Mouse (Mus musculus): Measurements from ENCODE around the gene Zdhhc23. TPM values are rescaled to one million over a fixed set of nuclear protein-coding genes. Genes with fewer than 3 reads are reported as not detected.

Gene Zdhhc23
- total RNA-seq, 2 experiments from 2014 or later, result 8.2 to 18.2 TPM

- no peak for DNase-seq (ENCODE audit: low spot score)
These were observed 9.2 kb downstream of the Zdhhc23 start for GRCm38 (mm10) chr16:43970426-43970825.

DNA sequence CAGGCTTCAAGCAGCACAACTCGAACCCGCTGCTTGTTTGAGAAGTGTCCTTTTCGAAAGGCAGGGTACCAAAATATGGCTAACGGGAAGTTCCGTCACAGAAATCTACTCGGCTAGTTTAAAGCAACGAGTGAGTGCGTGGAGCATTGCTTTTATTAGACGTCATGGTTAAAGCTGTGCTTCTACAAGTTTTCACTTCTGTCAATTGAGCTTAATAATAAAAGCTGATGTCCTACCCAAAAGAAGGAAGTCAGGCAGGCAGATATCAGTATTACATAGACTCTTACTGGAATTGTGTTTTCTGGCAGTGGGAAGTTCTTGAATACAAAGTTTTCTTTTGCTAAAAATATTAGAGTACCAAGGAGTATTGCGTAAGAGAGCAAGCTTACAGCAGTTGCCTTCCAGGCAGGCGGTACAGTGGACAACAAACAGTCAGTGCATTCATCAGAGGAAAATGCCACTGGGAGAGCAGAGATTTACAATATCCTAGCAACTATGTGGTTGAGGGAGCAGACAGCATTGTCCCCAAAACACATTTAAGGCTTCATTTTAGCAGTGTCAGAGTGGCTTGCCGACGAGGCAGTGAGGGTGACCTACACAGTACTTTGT, 13.7 kb downstream of the Zdhhc23 start:
- DNase-seq (ENCODE audit: low spot score), result no peak

DNA sequence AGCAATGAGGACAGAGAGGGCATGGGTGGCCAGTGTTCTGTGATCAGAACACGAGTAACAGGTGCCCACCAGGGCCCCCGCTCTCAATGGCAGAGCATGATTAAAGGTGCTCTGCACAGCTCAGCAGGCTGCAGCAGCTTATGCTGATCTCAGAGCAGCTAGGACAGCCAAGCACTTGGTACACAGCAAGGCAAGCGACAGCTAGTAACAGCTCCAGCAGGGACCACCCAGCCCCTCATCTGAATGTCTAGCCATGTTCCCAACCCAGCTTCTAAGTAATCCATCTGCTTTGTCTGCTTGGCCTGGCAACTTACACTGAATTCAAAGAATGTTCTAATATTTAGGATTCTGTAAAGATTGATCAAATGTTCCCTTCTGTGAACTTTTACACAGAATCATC, 15.8 kb downstream of the Zdhhc23 start:
- DNase-seq (ENCODE audit: low spot score), result no peak

- DNase-seq (ENCODE audit: low spot score), result no peak
These were observed 16.3 kb downstream of the Zdhhc23 start for GRCm38 (mm10) chr16:43963291-43963690.

- DNase-seq (ENCODE audit: low spot score), result no peak
These were observed 21.6 kb downstream of the Zdhhc23 start for GRCm38 (mm10) chr16:43958038-43958437.

DNA sequence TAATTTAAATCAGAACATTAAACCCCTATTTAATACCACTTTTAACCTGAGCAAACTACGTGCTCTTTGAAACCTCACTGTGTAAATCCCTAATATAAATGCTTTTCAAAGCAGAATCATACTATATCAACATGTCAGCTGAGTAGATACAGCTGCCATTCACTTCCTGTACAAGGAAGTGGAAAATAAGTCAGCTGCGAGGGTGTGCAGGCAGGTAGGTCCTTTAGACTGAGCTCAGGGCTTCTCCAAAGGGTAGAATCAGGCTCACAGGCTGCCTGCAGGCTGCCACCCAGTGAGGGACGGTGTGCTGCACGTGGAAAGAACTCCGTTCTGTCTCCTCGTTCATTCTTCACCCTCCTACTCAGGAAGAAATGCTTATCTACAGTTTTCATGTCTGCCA, 24.7 kb downstream of the Zdhhc23 start:
- DNase-seq (ENCODE audit: low spot score), result no peak

GRCm38 (mm10) chr16:43951591-43951990, 28.0 kb downstream of the Zdhhc23 start:
- DNase-seq (ENCODE audit: low spot score), result no peak

GRCm38 (mm10) chr16:43945869-43946268, 33.7 kb downstream of the Zdhhc23 start:
- no peak for DNase-seq (ENCODE audit: low spot score)

GRCm38 (mm10) chr16:43945351-43945750, 34.2 kb downstream of the Zdhhc23 start:
- DNase-seq (ENCODE audit: low spot score), result no peak

DNA sequence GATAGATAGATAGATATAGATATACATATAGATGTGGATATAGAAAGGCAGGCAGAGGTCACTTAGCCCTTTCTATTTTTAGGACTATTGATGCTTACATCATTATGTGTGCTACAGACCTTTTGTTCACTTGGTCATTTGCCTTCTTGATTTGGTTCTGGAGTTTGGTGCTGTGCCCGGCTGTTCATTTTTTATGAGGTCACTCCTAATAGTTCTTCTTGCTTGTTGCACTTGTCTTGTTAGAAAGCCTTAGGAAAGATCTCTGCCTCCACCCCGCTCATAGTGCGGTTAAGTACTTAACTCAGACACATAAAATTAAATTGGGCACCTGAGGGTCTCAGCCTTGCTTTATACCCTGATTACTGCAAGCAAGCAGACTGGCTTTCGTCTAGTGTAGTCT, 38.7 kb downstream of the Zdhhc23 start:
- DNase-seq (ENCODE audit: low spot score), result no peak

DNA sequence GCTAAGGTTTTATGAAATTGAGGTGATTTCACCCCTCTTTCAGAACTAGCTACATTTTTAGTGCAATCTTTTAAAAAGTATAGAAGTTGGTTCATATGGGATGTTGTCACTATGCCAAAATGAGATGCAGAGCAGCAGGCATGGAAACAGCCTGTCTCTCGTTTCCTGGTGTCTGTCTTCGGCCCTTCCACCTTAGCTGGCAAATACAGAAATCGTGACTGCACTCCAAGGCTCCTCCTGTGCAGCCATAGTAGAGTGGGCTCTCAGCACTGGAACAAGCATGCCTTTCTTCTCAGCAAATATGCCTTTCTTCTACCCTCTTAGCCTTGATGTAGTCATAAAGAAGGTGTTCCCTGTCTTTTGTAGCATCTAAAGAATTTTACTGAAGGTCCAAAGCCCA, 43.7 kb downstream of the Zdhhc23 start:
- no peak for DNase-seq (ENCODE audit: low spot score)

GRCm38 (mm10) chr16:43935367-43935766, 44.2 kb downstream of the Zdhhc23 start:
- DNase-seq (ENCODE audit: low spot score), result no peak

GRCm38 (mm10) chr16:43934856-43935255, 44.7 kb downstream of the Zdhhc23 start:
- DNase-seq (ENCODE audit: low spot score), result no peak

DNA sequence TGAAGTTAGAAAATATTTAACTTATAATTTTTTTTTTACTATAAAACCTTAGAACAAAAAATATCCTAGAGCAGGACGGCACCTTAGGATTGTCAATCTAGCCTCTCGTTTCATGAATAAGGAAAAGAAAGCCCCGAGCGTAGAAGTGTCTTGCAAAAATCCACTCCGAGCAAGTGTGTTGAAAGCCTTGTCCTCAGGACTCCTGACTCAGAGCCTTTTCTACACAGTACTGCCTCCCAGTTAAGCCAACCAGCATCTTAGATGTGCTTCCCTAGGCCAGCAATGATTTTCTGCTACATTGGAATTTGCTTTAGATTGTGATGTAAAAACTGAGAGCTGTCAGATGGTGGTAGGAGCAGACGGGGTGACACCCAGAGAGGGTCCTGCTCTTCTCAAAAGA, 46.5 kb downstream of the Zdhhc23 start:
- DNase-seq (ENCODE audit: low spot score), result no peak

DNA sequence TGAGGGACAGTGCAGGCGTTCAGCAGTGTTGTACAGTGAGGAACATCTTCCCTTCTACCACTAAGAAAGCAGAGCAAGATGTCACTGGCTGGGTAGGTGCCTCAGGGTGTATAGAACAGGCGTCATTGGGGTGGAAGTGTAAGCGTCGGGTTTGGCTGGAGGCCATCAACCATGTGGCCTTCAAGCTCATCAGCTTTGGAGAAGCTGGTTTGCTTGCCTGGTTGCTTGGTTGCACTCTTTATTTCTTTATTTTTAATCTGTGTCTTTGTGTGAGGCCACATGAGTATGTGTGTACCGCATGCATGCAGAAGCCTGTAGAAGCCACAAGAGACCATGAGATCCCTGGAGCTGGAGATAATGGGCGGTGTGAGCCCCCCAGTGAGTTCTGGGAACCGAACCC, 47.3 kb downstream of the Zdhhc23 start:
- DNase-seq (ENCODE audit: low spot score), result no peak

GRCm38 (mm10) chr16:43931502-43931901, 48.1 kb downstream of the Zdhhc23 start:
- no peak for DNase-seq (ENCODE audit: low spot score)

GRCm38 (mm10) chr16:43930577-43930976, 49.0 kb downstream of the Zdhhc23 start:
- DNase-seq (ENCODE audit: low spot score), result no peak

DNA sequence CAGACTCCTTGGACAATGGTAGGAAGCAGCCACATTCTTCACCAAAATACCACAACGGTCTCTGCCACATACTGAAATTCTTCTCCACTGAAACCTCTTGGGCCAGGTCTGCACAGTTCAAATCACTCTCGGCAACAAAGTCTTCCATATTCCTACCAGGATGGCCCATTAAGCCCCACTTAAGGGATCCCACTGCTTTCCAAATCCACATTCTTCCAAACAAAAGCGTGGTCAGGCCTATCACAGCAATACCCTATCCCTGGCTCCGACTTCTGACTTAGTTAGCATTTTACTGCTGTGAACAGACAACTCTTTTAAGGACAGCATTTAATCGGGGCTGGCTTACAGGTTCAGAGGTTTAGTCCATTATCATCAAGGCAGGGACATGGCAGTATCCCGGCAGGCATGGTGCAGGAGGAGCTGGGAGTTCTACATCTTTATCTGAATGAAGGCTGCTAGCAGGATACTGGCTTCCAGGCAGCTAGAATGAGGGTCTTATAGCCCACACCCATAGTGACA, 53.2 kb downstream of the Zdhhc23 start, which contains the start of gene Qtrt2:
Qtrt2 (minus strand) TSS at position 469 of the 519 bp plus-strand sequence.
- DNase-seq (ENCODE audit: low spot score), result no peak

- no peak for DNase-seq (ENCODE audit: low spot score)
These were observed 53.7 kb downstream of the Zdhhc23 start for GRCm38 (mm10) chr16:43925846-43926245.

- DNase-seq (ENCODE audit: low spot score), result no peak
These were observed 54.5 kb downstream of the Zdhhc23 start for GRCm38 (mm10) chr16:43925001-43925558.

DNA sequence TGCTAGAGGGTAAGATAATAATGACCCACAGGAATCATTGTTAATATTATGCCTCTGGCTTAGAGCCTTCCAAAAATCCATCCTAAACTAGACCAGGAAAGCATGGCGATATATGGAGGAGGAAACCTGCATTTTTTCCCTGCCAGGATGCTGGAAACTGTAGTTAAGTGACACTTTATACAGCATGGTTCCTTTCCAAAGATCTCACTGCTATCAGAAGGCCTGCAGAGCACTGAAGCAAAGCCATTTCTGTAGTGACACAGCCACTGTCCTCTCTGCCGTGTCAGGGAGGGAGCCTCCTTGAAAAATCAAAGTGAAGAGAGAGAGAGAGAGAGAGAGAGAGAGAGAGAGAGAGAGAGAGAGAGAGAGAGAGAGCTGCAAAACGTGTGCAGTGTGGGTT, 57.0 kb downstream of the Zdhhc23 start:
- DNase-seq (ENCODE audit: low spot score), result no peak

DNA sequence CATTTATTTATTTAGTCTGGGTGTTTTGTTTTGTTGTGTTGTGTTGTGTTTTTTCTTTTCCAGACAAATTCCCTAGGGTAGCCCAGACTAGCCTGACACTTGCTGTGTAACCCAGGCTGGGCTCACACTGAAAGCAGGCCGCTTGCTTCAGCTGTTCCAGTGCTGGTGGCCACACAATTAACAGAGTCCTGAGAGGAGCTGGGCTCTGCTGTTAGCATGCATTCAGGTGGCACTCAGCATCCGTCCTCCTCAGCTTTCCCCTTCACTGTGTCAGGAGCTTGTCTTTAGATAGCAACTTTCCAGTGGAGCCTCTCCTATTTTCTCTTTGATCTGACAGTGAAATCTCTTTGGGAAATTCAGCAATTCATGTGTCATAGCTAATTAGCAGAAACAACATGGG, 57.6 kb downstream of the Zdhhc23 start:
- no peak for DNase-seq (ENCODE audit: low spot score)

- no peak for DNase-seq (ENCODE audit: low spot score)
These were observed 60.7 kb downstream of the Zdhhc23 start for GRCm38 (mm10) chr16:43918867-43919266.

All from gastrocnemius, adult 18-20 months (tissue).